Mouse (Mus musculus): Measurements from ENCODE around the gene 4930558K02Rik. TPM values are rescaled to one million over a fixed set of nuclear protein-coding genes. Genes with fewer than 3 reads are reported as not detected.

The 4930558K02Rik gene
- polyA plus RNA-seq, 1 experiment = not detected

DNA sequence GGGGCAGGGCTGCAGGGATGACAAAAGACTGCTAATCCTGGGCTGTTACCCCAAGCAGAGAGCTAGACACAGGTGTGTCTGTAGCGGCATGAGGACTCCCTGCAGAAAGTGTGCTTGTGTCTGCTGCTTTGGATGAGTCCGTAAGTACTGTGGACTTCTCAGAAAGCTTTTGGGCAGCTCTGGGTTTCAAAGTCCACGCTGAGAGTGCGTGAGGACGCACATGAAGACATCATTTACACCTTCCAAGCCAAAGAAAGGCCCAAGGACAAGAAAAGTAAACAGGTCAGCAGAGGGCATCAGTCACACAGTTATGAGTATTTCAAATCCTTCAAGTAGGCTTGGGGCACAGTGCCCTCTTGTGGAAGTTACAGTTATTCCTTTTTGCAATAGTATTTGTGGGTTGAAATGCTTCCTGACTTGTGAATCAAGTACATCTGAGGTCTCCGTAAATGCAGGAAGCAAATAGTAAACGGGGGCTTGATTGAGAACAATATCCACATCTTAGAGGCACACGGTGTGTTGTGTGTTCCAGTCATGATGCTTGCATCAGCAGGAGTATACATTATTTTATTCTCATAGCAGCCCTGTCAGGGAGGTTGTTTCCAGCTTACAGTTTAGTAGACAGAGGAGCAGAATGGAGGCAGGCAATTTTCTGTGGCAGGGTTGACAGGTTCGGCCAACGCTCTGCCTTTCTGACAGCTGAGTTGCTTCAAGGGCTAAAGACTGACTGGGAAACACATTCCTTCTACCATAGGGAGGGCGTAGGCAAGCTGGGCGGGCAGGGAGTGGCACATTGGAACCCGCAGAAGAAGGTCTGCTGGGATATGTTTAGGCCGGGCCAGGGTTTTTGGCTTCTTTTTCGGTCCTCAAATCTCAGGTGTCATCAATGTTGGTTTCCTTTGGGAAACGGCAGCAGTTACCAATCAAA, 2.9 kb downstream of the 4930558K02Rik start:
- TF ChIP-seq GATA1 (IDR thresholded peaks at IDR 0.05; ENCODE audit: low read length) = no peak

DNA sequence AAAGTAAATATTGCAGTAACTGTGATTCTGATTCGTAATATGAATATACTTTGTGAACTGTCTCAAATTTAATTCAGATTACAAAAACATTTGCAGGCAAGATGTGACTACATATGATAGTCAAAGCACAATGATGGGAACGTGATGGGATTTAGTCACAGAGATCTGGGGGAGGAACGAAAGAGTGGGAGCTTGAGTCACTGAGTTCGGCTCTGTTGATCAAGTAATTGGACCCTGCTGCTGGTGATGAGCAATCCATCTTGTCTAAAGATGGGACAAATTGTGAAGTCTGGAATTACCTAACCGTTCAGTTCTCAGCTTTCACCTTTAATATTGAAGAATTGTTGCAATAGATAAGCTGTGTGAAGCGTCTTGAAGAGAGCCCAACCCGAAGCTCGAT, 7.2 kb downstream of the 4930558K02Rik start:
- no peak for TF ChIP-seq GATA1 (IDR thresholded peaks at IDR 0.05; ENCODE audit: low read length)

DNA sequence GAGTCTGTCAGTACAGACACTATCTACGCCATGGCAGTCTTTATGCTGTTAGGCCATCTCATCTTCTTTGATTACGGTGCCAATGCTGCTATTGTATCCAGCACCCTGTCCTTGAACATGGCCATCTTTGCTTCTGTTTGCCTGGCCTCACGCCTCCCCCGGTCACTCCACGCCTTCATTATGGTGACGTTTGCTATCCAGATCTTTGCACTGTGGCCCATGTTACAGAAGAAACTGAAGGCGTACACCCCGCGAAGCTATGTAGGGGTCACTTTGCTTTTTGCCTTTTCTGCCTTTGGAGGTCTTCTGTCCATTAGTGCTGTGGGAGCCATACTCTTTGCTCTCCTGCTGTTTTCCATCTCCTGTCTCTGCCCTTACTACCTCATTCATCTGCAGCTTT, 8.6 kb downstream of the 4930558K02Rik start:
- no peak for TF ChIP-seq GATA1 (IDR thresholded peaks at IDR 0.05; ENCODE audit: low read length)

DNA sequence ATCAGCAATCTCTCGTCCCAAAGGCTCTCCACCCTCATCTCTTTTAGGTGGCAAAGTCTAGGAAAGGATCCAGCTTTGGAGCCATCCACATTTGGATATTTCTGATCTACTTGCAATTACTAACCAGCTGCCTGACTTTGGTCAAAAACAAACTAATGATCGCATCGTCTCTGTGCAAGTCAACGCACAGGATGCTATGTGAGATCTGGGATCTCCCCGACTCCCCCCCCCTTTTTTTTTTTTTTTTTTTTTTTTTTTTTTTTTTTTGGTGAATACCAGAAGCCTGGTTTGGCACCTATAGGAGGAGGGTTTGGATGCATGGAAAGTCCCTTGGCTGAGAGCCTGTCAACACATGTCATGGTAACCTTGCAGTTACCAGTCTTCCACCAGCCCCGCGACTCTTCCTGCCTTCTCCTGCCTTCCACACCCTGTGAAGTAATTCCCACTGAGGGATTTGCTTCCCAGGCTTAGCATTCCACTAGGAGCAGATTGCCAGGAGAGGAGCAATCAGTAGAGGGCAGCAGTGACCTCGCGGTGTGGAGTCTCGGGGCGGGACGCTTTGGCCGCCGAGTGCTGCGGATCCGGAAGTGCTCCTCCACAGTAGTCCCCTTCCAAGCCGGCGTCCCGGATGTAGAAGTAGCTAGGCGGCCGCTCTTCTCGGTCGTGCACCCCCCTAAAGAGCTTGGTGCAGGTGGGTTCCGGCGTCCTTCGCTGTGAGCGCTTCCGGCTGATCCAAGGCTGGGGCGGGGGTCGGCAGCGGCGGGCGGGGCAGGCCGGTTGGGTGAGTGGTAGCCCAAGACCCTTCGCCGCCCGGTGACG, 10.6 kb downstream of the 4930558K02Rik start, which contains the start of gene Pigc:
Pigc (plus strand) TSS at position 598 of the 819 bp plus-strand sequence.
- no peak for TF ChIP-seq GATA1 (IDR thresholded peaks at IDR 0.05; ENCODE audit: low read length)

DNA sequence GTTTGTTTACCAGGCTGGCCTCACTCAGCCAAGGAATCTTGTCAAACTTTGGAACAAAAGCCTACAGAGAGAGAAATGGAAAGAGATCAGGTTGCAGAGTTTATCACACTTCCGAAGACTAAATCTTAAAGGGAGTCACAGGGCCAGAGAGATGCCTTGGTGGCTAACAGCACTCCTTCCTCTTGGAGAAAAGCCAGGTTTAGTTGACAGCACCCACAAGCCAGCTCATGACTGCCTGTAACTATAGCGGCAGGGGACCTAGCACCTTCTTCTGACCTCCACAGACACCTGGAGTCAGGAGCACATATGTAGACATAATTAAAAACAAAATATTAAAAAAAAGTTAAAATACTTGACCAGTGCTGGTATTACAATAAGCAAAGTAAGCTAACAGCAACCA, 11.5 kb downstream of the 4930558K02Rik start:
- no peak for TF ChIP-seq GATA1 (IDR thresholded peaks at IDR 0.05; ENCODE audit: low read length)

DNA sequence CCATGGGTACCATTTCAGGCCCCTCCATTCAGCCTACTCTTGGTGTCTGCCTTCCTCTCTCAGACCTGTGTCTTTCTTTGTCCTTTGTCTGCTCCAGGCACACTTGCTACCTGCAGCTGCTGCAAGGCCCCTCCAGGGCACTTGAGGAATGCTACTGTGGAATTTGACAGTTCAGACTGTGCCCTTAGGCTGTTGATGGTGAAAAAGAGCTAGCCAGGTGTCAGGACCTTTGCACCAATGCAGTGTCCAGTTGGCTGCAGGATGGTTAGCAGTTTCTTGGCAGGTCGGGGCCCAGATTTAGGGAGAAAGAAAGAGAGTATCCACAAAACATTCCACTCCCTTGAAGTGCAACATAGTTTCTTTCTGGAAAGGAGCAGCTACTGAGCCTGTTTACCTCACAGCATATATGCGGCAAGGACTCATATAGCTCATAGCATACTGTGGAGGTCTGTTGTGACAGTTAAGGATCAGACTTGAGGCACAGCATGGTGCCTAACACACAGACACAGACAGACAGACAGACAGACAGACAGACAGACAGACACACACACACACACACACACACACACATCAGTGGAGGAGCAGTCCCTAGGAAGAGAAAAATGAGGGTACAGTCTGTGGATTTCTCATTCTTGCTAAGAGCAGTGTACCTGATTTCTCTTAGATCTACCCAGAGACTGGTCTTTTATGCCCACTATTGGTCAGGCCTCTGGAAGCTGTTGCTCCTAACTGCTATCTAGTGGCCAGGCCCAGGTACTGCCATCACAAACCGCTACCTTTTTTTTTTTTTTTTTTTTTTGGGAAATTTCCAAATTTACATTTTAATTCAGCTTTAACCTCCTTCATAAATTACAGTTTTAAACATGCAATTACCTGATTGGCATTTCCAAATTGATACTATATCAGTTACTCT, 16.7 kb downstream of the 4930558K02Rik start:
- no peak for TF ChIP-seq GATA1 (IDR thresholded peaks at IDR 0.05; ENCODE audit: low read length)

DNA sequence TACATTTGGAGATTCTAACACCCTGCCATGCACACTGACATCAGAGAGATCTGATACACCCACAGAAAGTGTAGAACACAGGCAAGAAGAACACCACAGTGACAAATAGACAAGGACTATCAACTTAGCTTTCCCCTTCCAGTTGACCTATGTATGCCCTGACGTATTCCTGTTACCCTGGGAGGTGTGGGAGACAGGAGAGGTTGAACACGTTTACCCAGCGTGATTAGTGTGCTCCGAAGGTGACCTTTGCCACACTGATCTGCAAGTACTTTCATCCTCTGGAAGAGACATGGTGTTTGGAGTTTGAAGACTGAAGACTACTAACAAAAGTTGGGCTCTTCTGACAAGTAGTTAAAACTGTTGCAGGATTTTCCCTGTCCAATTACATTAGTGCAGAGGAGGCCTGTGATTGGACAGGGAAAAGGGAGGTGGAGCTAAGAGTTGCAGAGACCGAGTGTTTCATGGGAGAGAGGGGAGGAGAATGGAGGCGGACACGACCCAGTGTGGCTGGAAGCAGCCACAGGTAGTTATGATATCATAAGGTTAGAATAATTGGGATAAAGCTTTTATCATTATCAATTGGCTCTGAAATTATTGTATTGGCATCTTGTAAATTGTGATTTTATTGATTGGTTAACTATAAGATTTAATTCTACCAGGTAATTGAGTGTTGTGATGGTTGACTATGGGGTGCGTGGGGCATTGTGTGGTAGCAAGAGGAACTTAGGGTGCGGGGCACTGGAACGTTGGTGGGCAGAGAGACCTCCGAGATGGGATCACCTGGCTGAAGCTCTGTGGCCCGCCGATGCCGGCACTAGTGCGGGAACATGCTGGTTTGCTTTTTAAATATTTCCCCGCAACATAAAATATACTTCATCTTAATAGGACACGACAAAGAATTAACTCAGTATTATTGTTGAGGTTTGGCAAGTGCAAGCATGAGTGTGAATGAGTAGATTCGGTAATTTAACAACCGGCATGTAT, 21.2 kb downstream of the 4930558K02Rik start:
- TF ChIP-seq GATA1 (IDR thresholded peaks at IDR 0.05; ENCODE audit: low read length) = no peak

DNA sequence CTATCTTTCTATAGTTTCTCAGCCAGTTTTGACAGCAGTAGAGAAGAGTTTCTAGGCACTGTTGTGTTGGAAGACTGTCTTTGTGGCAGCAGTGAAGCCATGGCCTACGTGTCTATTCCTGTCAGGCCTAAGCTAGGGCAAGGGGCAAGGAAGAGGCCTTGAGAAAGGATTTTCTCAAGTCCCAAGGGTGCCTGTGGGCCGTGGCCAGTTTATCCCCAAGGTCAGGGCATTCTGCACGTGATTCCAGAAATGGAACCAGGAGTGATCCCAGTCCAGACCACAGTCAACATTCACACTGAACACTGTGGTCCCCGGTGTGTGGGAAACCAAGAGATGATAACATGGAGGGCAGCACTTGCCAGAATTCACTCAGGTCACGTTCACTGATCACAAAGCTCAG, 23.6 kb downstream of the 4930558K02Rik start:
- TF ChIP-seq GATA1 (IDR thresholded peaks at IDR 0.05; ENCODE audit: low read length) = no peak

DNA sequence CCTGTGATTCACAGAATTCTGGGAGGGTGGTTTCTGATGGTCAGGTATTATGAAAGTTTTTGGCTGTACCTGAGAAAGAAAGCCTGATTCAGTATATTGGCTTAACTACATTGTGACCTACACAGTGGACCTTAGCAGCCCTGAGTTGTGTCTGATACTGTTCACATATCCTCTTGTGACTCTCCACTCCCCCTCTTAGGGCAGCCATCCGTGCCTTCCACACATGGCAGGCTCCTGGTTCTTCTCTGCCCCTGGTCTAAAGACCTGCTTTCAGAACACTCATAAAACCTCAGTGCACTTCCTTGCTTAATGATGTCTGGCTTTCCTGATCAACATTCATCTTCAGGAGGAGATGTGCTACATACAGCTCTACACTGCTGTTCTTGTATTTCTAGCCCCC, 26.8 kb downstream of the 4930558K02Rik start:
- TF ChIP-seq GATA1 (IDR thresholded peaks at IDR 0.05; ENCODE audit: low read length) = no peak

DNA sequence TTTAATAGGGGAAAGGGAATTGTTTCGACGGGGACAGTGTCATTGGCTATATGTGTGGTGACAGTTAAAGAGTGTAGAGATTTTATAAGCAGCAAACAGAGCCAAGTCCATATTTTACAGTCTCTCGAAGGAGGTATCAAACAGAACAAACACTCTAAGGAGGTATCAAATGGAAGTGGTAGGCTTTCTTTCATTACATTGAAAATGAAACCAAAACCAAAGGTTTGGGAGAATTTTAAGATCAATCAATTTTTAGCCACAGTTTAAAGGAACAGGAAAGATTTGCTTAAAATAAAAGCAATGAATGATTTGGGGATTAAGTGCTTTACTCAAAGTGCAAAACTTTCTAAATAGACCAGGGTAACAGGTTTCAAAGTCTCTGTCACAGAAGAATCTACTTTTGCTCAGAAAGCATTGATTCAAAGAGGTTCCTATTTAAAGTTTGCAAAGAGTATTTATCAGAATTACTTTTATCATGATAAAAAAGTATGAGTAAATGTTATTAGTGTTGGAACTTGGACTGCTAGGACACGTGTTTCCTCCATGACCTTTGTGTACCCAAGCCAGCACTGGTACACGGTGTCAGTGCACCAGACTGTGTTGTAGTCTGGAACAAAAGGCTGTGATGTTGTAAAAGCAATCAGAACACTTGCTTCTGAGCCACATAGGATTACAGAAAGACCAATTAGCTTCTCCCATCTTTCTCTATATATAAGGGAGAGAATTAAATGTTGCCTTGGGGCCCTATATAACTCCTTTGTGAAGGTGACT, 28.2 kb downstream of the 4930558K02Rik start:
- TF ChIP-seq GATA1 (IDR thresholded peaks at IDR 0.05; ENCODE audit: low read length) = no peak

DNA sequence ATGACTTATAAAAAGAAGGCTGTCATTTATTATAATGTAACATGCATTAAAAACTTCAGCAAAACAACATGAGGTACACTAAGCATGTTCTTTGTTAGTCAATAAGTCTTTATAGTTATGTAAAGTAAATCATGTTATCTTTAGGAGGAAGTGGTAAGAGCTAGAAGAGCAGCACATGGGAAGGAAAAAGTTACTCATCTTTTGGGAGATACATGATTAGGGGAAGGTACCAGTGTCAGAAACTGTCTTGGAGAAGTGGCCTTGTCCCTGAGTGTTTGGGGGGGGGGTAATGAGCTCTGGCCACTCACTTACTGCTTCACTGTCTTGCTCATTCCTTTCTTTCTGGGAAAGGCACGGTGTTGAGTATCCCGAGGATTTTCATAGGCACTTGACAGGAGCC, 37.4 kb downstream of the 4930558K02Rik start:
- no peak for TF ChIP-seq GATA1 (IDR thresholded peaks at IDR 0.05; ENCODE audit: low read length)

DNA sequence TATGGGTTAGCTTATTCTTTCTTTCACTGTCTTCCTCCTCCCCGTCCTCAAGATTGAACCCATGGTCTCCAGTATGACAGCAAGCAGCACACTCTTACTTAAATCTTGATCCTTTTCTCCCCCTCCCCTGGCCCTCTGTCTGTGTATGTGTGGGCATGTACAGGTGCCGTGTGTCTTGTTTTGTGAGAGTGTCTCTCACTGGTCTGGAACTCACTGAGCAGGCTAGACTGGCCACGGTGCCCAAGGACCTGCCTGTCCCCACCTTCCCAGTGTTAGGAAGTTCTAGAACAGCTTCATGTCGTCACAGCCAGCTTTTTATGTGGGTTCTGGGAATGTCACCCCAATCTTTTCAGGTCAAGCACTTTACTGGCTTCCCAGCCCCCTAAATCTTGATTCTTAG, 47.1 kb downstream of the 4930558K02Rik start:
- TF ChIP-seq GATA1 (IDR thresholded peaks at IDR 0.05; ENCODE audit: low read length) = no peak

DNA sequence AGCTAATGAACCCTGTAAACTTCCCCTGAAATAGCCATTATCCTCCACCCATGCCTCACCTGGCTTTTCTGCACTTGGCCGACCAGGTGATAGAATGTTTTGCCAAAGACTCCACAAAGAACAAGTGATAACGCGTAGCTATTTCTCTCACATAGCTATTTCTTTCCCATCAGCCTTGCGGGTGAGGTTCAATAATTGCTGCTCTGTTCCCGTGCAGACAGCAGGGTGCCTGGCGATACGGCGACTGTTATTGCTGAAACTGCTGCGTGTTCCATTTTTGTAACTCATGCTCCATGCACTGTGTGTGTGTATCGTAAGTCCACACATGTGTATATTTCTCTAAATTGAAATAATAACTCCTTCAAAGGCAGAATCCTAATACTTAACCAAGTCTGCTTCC, 47.6 kb downstream of the 4930558K02Rik start:
- no peak for TF ChIP-seq GATA1 (IDR thresholded peaks at IDR 0.05; ENCODE audit: low read length)
